Mouse (Mus musculus) adrenal gland, adult 8-10 months (tissue): Measurements from ENCODE around the gene Prcd. TPM values are rescaled to one million over a fixed set of nuclear protein-coding genes. Genes with fewer than 3 reads are reported as not detected.
"Not testable (repeated sequence)": the region's sequence is repeated elsewhere in the genome, so short reads cannot be mapped to it uniquely, and the experiment has no call there.

ENCODE experiments used
- DNase-seq: peaks from one replicate; pipeline ENCODE4 v3.0.0; 2022
- total RNA-seq, 4 experiments: library from RNA; stranded (reverse); gene quantifications; 2 replicates each; pipeline ENCODE4 v1.2.4; 2022

The Prcd gene
- total RNA-seq, 4 experiments from 2014 or later: 16.6 to 27.2 (median 22.8) TPM

DNA sequence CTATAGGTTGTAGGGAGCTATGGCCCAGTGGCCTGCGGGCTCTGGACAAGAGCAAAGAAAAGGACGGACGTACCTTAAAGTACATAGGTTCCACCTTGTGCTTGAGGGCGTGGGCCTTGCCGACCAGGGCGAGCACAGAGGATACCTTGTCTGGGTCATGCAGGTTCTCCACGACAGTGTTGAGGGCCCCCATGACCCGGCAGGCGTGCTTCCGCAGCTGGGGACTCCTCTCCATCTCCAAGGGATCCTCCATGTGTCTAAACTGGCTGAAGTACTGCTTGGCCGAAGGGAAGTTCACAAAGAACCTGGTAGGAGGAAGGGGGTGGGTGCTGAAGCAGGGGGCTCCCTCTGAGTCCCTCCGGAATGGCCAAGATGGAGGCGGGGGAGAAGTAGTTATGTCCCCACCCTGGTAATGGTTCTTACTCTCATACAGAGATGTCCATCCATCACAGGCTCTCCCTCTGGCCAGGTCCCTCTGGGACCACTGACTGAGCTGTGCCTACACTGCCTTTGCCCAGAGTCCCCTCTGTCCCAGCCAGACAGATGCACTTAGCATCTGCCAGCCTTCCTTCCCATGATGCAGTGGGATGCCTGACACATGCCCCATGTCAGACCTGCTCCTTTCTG is 3.5 kb upstream of the Prcd start:
- no peak for DNase-seq

DNA sequence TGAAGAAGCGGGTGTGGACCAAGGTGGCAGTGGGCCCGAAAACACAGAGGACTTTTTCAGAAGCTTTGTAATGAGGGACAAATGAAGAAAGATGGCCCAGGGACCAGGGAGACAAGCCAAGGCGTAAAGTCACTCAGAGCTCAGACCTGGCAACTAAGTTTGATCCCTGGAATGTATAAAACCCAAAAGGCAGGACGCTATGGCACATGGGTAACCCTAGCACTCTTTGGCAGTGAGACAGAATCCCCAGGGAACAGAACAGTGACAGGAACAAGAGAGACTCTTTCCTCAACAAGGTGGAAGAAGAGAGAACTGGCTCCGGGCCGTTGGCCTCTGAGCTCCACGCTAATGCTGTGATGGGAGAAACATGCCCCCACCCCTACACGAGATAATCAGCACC is 2.5 kb upstream of the Prcd start:
- DNase-seq: no peak

DNA sequence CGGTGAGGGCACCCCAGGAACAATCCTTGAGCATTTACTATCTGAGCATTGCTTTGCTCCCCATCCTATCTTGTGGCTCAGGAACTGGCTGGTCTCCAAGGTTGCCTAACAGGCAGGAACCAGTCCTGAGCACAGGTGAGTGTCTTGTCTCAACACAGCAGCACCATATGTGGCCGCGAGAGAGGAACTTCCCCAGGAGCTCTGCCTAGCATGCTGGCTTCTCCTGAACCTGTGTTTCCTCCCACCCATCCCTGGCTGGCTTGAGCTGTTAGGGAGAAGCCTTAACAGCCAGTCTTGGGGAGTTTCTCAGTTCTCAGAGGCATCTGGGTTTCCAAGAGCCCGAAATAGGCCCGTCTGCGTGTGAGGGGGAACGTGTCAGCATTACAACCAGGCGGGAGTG is 2.0 kb upstream of the Prcd start:
- DNase-seq: no peak

DNA sequence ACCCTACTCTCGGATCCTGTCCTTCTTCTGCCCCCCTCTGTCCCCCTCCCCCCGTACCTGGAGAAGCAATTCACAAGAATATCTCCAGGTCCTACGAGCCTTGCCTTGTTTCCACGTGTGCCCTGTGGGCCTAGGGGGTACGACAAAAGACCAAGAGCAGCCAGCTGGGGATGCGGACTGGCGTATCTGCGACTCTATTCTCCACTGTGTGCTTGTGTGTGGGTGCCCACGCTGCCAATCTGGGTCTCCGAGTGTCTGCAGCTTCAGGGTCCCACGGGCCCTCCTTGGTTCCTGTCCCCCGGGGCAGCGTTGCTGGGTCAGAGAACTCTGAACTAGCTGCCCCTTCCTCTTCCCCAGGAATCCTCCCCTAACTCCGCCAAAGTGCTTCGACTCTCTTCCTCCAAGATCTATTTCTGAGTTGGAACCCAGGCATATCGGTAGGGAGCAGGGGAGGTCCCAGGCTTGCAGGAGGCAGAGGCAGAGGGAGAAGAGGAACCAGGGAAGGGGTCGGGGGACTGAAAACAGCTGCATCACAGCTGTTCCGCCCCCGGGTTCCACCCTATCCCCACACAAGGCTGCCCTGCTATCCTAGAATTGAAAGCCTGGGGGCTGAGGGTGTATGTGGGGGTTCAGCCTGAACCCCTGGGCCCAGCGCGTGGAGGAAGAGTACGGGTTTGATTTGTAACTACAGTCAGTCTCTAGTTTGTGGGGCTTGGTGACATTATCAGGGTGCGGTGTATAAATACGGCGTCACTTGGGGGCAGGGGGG is 820 bp upstream of the Prcd start:
- DNase-seq: no peak

DNA sequence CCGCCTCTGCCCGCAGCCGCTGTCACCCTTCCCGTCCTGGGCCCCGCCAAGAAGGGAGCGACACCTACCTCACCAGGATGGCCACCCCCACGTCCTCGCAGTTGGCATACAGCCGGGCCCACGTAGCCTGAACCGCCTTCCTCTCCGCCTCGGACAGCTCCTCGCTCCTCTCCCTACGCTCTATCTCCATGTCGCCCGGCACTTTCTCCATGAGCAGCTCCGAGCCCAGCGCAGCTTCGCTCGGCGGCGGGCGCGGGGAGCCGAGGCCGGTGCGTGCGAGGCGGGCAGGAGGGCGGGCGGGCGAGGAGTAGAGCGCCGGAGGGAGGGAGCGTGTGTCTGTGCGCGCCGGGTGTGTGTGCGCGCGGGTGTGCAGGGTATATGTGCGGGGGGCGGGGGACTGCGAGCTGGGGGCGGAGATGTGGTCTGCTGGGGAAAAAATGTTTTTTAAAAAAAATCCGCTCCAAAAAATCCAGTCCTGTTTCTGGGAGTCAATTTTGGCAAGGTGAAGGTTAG is 431 bp downstream of the Prcd start:
- DNase-seq: no peak

DNA sequence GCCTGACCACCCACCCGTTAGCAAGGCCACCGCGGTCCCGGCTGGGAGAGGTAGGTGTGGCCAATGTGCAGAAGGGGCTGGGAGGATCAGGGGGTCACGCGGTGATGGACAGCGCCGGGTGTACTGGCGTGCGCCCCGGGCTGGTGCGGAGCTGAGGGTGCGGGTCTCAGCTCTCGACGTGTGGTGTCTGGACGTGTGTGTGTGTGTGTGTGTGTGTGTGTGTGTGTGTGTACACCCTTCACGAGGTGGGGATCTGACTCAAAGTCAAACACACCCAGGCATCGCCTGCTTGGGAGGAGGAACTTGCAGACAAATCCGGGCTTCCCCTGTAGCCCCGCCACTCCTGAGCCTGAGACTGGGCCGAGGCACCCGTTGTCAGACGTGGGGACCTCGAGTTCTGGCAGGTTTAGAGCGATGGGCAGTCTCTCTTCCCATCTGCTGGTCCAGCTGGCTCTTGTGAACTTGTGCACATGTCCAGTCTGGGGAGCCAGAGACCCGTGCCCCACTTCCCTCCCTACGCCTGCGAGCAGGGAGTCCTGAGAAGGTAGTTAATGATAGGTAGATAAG is 1.0 kb downstream of the Prcd start, which contains the start of gene Cygb:
Gene Cygb (minus strand): TSS at position 59 of the 567 bp plus-strand sequence.
- DNase-seq: no peak

DNA sequence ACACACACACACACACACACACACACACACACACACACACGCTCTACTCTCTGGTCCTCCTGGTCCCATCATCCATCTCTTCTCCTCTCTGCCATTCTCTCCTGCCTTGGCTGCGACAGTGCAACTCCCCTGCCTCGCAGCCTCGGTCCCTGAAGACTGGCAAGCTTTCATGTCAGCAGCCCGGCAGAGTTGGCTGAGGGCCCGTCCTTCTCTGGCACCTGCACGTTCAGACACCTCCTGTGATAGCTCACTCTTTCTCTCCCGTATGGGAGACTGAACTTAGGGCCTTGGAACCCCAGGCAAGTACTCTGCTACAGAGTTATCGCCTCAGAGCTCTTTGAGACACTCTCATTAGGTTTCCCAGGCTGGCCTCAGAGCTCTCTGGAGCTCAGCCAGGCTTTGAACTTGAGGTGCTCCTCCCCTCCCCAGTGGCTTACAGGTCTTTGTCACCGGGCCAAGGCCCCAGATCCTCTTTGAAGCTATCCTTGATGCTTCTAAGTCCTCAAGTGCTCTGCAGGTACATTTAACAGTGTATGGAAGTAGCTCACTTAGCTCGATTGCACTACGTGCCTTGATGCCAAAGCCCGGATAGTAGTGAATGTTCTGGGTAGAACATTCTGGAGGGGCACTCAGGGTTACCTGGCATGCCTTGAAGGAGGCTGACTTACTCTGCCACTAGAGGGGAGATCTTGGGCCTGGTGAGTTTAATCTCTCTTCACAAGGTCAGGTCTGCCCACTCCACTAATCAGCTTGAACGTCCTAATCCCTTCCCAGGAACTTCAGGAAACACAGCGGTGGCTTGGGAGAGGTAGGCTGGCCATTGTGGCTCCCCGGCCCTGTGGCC is 3.2 kb downstream of the Prcd start:
- DNase-seq: no peak

DNA sequence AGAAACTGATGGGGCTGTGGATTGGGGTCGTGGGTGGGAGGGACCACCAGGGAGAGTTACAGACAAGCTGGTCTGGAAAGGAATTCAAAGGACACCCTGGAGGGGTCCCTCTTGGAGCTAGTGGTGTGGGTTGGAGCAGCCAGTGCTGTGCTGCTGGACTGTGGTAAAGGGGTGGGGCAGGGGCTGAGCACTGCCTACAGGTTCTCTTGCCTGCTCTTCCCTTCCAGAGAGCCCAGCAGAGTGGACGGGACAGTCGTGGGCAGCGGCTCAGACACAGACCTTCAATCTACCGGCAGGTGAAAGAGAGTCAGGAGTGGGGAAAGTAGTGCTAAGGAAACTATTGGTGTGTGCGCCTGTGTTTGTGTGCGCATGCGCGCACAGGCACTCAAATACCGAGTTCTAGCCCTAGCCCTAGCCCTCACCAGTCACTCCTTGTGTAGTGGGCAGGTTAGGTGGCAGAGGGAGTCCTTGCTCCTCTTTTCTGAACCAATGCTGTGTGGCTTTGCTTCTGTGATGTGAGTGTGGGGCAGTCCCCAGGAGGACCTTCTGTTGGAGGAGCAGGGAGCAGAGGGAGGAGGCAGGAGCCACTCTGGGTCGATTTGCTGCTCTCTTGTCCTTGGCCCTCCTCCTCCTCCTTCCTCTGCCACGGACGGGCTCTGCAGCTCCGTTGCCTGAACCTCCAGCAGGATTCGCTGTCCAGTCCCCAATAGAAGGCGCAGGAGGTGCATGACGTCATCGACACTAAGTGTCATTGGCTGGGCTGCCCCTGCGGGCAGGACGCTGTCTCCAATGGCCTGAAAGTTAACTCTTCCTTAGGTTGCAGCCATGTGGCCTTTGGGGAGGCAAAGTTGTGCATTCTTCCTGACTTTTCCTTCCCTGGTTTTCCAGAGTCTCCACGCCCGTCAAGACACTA is 4.2 kb downstream of the Prcd start:
- DNase-seq: peak; percentile 96

DNA sequence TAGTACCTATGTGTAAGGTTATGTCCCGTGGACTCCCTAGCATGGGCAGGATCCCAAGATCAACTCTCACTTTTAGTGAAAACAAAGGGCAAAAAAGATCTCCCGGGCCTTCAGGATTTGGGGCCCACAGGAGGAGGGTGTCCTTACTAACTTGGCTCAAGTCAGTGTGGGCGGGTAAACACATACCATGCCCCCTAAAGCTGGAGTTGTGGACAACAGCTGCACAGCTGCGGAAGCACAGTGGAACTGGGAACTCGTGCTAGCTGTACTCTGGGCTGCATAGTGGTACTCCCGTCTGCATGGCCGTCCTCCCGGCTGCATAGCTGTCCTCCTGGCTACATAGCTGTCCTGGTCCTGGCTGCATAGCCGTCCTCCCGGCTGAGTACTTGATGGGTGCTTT is 4.9 kb downstream of the Prcd start:
- no peak for DNase-seq

DNA sequence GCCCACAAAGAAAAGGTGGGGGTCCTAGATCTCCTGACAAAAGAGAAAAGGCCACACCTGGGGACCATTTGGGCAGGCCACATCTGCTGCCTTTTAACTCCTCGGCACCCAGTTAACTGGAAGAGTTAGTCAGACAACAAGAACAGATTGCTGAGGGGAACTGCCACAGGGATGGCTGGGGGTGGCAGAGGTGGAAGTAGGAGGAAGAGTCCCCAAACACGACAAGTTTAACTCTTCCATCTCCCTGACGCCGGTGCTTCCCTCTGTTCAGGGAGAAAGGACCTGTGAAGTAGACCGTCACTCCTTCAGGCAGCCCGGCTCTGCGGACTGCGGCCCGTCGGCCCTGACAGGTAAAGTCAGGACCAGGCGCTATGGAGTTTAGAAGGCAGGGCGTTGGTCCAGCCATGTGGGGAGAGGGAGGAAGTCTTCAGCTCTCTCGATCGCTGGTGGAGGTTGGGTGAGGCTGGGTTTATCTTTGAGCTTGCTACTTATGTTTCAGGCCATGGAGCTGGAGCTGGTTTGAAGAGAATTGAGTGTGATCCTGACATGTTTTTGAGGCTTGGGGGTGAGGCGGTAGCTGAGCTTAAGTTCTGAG is 5.8 kb downstream of the Prcd start:
- no peak for DNase-seq

DNA sequence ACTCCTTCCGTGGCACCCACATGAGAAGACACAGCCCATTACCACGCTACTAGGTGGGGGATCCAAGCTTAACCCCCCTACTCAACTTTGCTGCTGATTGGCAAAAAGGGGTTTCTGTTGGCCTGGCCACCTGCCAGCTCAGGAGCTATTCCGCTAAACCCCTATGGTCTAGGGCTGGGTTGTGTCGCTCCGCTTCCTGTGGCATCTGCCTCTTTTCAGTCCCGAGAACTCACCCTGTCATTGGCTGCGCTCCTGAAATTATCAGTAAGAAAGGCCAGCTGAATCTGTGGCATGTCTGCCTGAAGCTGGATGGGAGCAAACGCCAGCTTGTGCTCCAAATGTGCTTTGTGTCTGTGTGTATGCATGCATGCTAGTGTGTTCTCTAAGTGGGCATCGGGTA is 6.8 kb downstream of the Prcd start:
- no peak for DNase-seq

DNA sequence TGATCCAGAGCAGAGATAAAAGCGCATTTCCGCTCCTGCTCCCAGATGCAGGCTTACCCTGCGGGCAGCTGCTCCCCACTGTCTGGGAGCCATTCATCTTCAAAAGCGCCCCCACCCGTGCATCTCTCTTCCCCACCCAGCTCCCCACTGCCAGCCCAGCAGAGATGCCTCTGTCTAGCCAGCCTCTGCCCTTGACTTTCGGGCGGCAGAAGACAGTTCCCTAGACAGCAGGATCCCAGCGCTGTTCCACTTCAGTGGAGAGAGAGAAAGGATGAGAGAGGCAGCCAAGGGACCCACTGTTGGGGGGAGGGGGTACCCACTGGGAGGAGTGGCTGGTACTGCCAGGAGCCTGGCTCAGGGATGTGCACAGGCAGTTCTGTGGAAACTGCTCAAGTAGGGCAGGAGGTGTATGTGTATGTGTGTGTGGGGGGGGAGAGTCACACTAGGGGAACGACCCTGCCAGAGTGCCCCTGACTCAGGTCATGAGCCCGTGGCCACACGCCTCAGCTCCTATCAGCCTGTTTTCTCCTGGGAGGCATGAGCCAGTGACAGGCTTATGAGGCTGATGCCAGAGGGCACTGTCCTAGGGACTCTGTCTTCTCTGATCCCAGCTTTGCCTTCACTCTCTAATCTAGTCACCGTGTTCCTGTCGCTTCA is 8.1 kb downstream of the Prcd start:
- no peak for DNase-seq

DNA sequence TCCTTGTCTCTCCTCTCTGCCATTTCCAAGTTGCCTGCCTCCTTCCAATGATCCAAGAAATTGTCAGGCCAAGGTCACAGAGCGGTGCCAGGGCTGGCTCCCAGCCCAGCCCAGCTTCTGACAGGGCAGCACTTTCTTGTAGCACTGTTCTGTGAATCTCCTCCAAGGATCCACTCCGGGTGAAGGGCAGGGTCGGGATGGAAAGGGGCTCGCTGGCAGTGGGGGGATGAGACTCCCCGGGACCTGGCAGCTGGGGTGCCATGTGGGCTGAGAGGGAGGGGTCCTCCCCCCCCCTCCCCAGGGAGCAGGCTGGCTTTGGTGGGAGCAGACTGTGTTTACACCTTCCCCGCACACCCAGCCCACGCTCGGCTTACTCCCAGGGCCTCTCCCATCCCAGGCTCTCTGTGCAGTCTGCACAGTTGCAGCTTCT is 8.6 kb downstream of the Prcd start:
- peak; percentile 74 for DNase-seq

DNA sequence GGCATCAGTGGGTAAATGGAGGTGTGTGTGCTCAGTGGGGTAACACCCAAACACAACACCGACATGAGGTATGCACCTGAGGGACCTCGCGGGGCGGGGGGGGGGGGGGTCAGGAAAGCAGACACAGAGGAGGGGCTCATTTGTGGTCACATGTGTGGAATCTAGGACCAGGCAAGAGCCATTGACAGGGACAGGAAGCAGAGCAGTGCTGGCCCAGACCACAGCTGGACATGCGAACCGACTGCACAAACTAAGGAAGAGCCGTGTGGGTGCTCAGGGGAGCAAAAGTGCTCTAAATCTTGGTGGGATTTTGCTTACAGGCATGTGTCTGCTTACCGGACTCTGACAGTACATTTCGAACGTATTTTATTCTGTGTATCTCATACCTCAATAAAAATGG is 12.0 kb downstream of the Prcd start:
- no peak for DNase-seq

DNA sequence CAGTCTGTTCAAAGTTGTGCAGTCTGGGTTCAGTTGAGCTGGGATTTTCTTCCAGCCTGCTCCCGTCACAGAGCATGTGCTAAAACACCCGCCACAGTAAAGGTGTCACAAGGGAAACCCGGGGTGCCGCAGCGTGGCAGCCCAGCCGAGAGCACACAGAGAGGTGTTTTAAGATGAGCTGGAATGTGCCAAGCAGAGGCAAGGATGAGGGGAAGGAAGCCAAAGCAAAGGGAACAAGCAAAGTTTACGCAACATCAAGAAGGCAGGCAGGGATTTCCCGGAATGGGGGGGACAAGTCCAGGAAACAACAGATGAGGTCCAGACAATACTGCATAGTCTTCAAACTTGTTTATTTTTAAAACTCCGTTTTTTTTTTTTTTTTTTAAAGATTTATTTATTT is 13.2 kb downstream of the Prcd start:
- DNase-seq: no peak

DNA sequence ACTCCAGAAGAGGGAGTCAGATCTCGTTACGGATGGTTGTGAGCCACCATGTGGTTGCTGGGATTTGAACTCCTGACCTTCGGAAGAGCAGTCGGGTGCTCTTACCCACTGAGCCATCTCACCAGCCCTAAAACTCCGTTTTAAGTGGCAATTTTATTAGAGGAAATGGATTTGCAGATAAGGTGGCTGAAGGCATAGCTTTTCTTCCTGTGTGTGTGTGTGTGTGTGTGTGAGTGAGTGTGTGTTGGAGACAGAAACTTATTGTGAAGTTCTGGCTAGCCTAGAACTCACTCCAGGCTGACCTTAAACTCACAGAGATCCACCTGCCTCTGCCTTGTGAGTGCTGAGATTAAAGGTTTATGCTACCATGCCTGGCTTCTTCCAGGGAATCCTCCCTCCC is 13.7 kb downstream of the Prcd start:
- not testable (repeated sequence) for DNase-seq

DNA sequence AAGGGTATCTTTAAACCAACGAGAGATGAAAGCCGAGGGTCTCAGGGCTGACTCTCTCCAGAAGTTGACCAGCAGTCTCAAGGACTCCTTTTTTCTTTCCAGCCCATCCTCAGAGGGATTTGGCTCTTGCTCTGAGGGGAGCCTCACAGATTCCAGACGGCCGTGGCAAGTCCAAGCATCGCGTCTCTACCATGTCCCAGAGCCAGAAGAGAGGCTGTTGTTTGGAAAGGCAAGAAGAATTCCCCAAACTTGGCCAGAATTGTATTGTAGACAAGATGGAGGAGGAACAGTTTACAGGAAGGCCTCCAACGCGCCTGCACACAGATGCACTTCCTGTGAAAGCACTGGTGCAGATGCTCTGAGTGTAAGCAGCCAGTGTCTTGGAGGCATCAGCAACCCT is 14.6 kb downstream of the Prcd start:
- DNase-seq: no peak

DNA sequence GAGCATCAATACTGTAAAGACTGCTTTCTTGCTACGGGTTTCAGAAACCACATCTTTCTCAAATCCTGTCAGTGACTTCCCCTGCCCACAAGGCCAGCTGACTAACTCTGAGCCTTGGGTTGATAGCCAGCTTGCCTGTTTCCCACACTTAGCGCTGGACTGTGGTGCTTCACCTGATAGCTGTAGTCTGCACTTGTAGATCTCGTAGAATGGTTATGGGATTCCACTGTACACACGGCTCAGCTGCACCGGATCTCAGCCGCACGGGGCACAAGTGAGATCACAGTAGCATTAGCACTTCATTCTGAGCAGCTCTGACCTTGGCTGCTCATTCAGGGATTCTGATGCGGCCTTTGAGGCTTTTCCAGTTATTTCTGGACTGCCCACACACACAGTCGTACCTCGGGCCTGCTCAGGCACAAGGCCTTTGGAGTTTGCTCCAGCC is 15.1 kb downstream of the Prcd start:
- DNase-seq: peak; percentile 70

DNA sequence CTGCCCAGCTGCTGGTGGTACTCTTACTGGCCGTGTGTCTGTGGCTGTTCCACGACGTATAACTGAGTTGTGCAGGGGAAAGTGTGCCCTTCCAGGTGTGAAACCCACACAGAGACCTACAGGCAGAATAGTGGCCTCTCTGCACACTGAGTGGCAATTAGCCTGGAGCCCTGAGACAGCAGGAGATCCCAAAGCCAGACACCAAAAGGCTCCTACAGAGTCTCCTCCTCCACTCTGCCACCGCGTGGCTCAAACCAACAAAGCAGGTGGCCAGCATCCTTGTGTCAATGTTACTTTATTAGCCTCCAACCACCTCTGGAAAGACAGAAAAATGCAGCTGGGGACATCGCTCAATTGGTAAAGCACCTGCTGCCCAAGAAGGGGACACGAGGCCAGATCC is 15.5 kb downstream of the Prcd start:
- no peak for DNase-seq

DNA sequence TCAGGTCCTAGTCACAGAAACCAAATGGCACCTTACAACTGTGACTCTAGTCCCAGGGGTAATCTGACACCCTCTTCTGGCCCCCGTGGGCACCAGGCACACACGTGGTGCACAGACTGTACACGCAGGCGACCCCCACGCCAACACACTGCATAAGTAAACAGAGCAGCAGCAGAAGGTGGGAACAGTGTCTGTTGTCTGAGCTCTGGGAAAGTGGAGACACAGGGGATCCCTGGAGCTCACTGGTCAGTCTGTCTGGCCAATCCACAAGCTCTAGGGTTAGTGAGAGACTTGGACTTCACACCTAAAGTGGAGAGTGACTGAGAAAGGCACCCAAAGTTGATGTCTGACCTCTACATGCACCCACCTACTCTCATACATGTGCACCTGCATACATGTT is 16.0 kb downstream of the Prcd start:
- no peak for DNase-seq
